Mouse (Mus musculus) olfactory bulb, adult 2 months (tissue): ENCODE data around the gene Prr5l.

Experiments
- CTCF ChIP-seq: fragments of 200-500 bp; IDR thresholded peaks from 2 replicates; pipeline ENCODE4 v1.5.1; 2012; ENCODE audit warnings: low read depth, mild to moderate bottlenecking, low read length, moderate library complexity; ENCODE audit not compliant: insufficient read depth
- POLR2A ChIP-seq: fragments of 200-500 bp; IDR thresholded peaks from 2 replicates; pipeline ENCODE4 v1.6.1; 2012; ENCODE audit warnings: mild to moderate bottlenecking, low read depth, low read length, moderate library complexity; ENCODE audit not compliant: insufficient read depth

DNA sequence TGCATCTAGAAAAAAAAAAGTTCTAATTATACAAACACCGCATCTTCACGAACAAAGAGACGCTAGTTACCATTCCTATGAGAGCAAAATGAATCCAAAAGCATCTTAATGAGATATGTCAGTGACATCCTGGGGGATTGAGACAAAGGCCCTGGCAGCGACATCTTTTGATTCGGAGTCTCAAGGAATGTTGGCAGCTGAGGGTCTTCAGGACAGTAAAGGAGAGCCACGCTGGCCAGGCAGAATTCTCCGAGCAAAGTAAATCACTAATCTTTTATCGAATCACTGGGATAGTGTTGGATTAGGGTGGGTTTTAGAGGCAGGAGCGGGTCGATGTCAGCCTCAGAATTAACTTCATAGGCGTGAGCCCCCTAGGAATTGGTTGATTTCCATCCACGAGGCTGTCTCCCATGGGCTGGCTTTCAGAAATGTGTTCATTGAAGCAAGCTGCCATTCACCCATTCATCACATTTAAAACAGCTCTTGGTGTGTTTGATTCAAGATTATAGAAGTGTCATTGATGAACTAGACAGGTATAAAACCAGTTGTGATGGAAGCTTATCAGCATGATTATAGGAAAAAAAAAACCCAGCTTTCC lies 42.9 kb upstream of the Prr5l start:
- no peak for TF ChIP-seq CTCF
- TF ChIP-seq POLR2A: no peak
